Mouse (Mus musculus): ENCODE data around the gene Elovl4. TPM values are rescaled to one million over a fixed set of nuclear protein-coding genes. Genes with fewer than 3 reads are reported as not detected.

The Elovl4 gene
- polyA plus RNA-seq (2012; rRNA removed): 0.92 and 1.2 TPM in 2 replicates

GRCm38 (mm10) chr9:83805977-83806815 is at the start of gene Elovl4:
Elovl4 (minus strand) TSS chr9:83806277.

GRCm38 (mm10) chr9:83833811-83834747 is 28.0 kb upstream of the Elovl4 start, which contains the start of gene Ttk:
Ttk (plus strand) TSS chr9:83834689.

Other genes with a start within 250 kb of the Elovl4 start
- gene Ttk, start 28.4 kb upstream of the Elovl4 start, polyA plus RNA-seq (2012; rRNA removed): 0.62 and 0.88 TPM in 2 replicates
- 6.6 and 8.3 TPM in 2 replicates for gene Bckdhb, start 118.9 kb upstream of the Elovl4 start, polyA plus RNA-seq (2012; rRNA removed)